Mouse (Mus musculus) liver, embryonic 11.5 days (tissue): ENCODE measurements at regions not wholly inside any gene's neighbourhood (a gene's known extent, or its start where the extent isn't known, plus 50 kb on each side); places are given as distances from the start of the nearest gene placed in this dataset.

Source experiments
- ATAC-seq: fragments of 200-750 bp; cut with Nextera tagmentation; replicated peaks from 2 replicates; pipeline ENCODE4 v1.8.0; 2017; ENCODE audit warnings: moderate number of reproducible peaks, mild to moderate bottlenecking, moderate TSS enrichment, moderate library complexity; ENCODE audit not compliant: low FRiP score
- DNase-seq: peaks from one replicate; pipeline ENCODE4 v3.0.0-alpha.2; 2017; ENCODE audit warnings: low spot score
- H3K27ac ChIP-seq: fragments of 300-500 bp; sonication (generic); 2 replicates; pipeline ENCODE4 v1.5.1; 2014; ENCODE audit warnings: mild to moderate bottlenecking, low read depth, low read length, control low read depth
- H3K27me3 ChIP-seq: fragments of 300-500 bp; sonication (generic); replicated peaks from 2 replicates; pipeline ENCODE4 v1.6.1; 2014; ENCODE audit warnings: low read length, mixed read lengths; ENCODE audit not compliant: control insufficient read depth, insufficient read depth
- H3K36me3 ChIP-seq: fragments of 300-500 bp; sonication (generic); 2 replicates; pipeline ENCODE4 v1.6.1; 2014; ENCODE audit warnings: mild to moderate bottlenecking, low read length, moderate library complexity, mixed read lengths; ENCODE audit not compliant: control insufficient read depth, insufficient read depth
- H3K4me1 ChIP-seq: fragments of 300-500 bp; sonication (generic); replicated peaks from 2 replicates; pipeline ENCODE4 v1.6.1; 2014; ENCODE audit warnings: low read length, mixed read lengths; ENCODE audit not compliant: control insufficient read depth, insufficient read depth
- H3K4me2 ChIP-seq: fragments of 300-500 bp; sonication (generic); 2 replicates; pipeline ENCODE4 v1.6.1; 2014; ENCODE audit warnings: mild to moderate bottlenecking, control low read depth, moderate library complexity
- H3K4me3 ChIP-seq: fragments of 300-500 bp; sonication (generic); 2 replicates; pipeline ENCODE4 v1.5.1; 2014; ENCODE audit warnings: low read depth, low read length, control low read depth
- H3K9ac ChIP-seq: fragments of 300-500 bp; sonication (generic); 2 replicates; pipeline ENCODE4 v1.6.1; 2014; ENCODE audit warnings: low read depth, low read length, control low read depth
- H3K9me3 ChIP-seq: fragments of 300-500 bp; sonication (generic); 2 replicates; pipeline ENCODE4 v1.6.1; 2016; ENCODE audit warnings: low read length, inconsistent platforms, mixed read lengths; ENCODE audit not compliant: control insufficient read depth
- WGBS: fragments of 180-500 bp; shearing (Covaris S2); extraction: QIAGEN DNeasy Blood & Tissue Kit; methylation state at CpG from one replicate; pipeline ENCODE4 v1.1.7; 2014; 5-methylcytosine and 5-hydroxymethylcytosine counted together

DNA sequence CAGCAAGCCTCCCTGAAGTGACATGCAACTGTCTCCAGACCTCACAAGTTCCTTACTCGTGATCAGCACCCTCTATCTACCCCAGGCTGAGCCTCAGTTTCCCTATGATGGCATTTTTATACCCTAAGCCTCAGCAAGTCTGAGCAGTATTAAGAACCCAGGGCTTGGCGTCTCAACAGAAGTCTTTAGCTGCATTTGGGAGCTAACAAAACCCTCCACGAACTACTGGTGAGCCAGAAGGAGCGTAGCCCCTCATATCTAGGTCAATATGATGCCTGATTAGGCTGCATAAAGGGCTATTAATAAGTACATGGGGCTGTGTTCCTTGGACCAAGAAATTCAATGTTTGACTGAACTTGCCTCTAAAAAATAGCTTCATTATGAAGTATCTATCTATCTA lies 600.4 kb downstream of the Tox3 start:
- 69% methylated on average over 4 of the region's 4 CpGs for WGBS
- H3K27ac ChIP-seq, result no peak overlapping the region
- H3K27me3 ChIP-seq, result no peaks in the 10 kb centered on the region
- no peaks in the 10 kb centered on the region for H3K4me1 ChIP-seq
- DNase-seq (no peak), ATAC-seq (no peak)
- no peak overlapping the region for H3K4me3 ChIP-seq
- H3K9ac ChIP-seq, result no peak overlapping the region
- no peaks in the 10 kb centered on the region for H3K36me3 ChIP-seq
- no peak overlapping the region for H3K4me2 ChIP-seq
- H3K9me3 ChIP-seq, result no peaks in the 10 kb centered on the region

GRCm38 (mm10) chr8:89744267-89745028 lies 603.7 kb downstream of the Tox3 start:
- H3K9me3 ChIP-seq, result no peaks in the 10 kb centered on the region
- no peaks in the 10 kb centered on the region for H3K4me1 ChIP-seq
- no peak overlapping the region for H3K4me3 ChIP-seq
- no peak overlapping the region for H3K9ac ChIP-seq
- no peak overlapping the region for H3K27ac ChIP-seq
- WGBS, result 77% methylated on average over 11 of the region's 11 CpGs
- DNase-seq, result no peak
- ATAC-seq, result no peak
- H3K27me3 ChIP-seq, result no peaks in the 10 kb centered on the region
- H3K36me3 ChIP-seq, result no peaks in the 10 kb centered on the region
- H3K4me2 ChIP-seq, result no peak overlapping the region

GRCm38 (mm10) chr8:89738657-89739056 lies 609.5 kb downstream of the Tox3 start:
- DNase-seq (no peak), ATAC-seq (no peak)
- Histone ChIP-seq H3K9me3 (no peaks in the 10 kb centered on the region), H3K4me3 (no peak overlapping the region), H3K4me2 (no peak overlapping the region), H3K27me3 (no peaks in the 10 kb centered on the region), H3K36me3 (no peaks in the 10 kb centered on the region), H3K27ac (no peak overlapping the region), H3K4me1 (no peaks in the 10 kb centered on the region), H3K9ac (no peak overlapping the region)
- whole genome bisulfite sequencing, result 86% methylated on average over 3 of the region's 3 CpGs

- Histone ChIP-seq H3K9ac (no peak overlapping the region), H3K36me3 (no peaks in the 10 kb centered on the region)
- WGBS, result 80% methylated on average over 1 of the region's 1 CpGs
These were observed 610.5 kb downstream of the Tox3 start for GRCm38 (mm10) chr8:89737636-89738035.

GRCm38 (mm10) chr8:89727252-89727651 lies 620.9 kb downstream of the Tox3 start:
- whole genome bisulfite sequencing, result 89% methylated on average over 6 of the region's 6 CpGs

More at GRCm38 (mm10) chr8:89737636-89738035, 610.5 kb downstream of the Tox3 start:
- ATAC-seq (no peak), DNase-seq (no peak)
- Histone ChIP-seq H3K4me1 (no peaks in the 10 kb centered on the region), H3K9me3 (no peaks in the 10 kb centered on the region), H3K27ac (no peak overlapping the region), H3K4me3 (no peak overlapping the region), H3K27me3 (no peaks in the 10 kb centered on the region), H3K4me2 (no peak overlapping the region)

DNA sequence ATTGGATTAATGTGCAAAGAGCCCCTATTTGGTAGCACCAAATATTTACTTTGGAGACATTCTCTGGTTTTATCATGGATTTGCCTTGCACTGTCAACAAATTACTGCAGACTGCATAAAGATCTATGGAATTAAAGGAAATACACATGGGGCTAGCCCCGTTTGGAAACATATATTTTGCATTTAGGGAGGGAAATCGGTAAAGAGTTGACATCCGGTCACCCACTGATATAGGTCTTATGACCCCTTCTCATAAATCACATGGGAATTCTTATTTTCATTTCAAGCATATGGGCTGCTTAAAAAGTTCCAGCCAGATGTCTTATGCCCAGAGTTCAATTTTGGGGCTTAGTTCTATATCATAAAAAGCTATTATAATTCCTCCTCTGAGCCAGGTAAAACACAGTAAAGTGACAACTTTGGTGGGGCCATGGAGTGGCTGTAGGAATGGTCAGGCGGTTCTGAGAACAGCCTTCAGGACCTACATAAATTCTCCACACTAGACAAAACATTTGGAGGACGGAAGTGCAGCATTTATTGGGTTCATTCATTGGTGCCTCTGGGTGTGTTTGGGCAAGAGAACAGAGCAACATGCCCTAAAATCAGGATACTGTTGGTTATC lies 626.3 kb downstream of the Tox3 start:
- no peak overlapping the region for H3K4me3 ChIP-seq
- no peak overlapping the region for H3K27ac ChIP-seq
- no peaks in the 10 kb centered on the region for H3K27me3 ChIP-seq
- 76% methylated on average over 5 of the region's 5 CpGs for WGBS
- H3K4me1 ChIP-seq, result no peaks in the 10 kb centered on the region
- no peak for ATAC-seq
- H3K36me3 ChIP-seq, result no peaks in the 10 kb centered on the region
- no peak overlapping the region for H3K4me2 ChIP-seq
- no peaks in the 10 kb centered on the region for H3K9me3 ChIP-seq
- no peak overlapping the region for H3K9ac ChIP-seq
- no peak for DNase-seq

More at GRCm38 (mm10) chr8:89727252-89727651, 620.9 kb downstream of the Tox3 start:
- DNase-seq (no peak), ATAC-seq (no peak)
- H3K4me1 ChIP-seq, result no peaks in the 10 kb centered on the region
- no peak overlapping the region for H3K4me2 ChIP-seq
- no peak overlapping the region for H3K9ac ChIP-seq
- no peaks in the 10 kb centered on the region for H3K9me3 ChIP-seq
- no peak overlapping the region for H3K4me3 ChIP-seq
- no peaks in the 10 kb centered on the region for H3K36me3 ChIP-seq
- no peaks in the 10 kb centered on the region for H3K27me3 ChIP-seq
- H3K27ac ChIP-seq, result no peak overlapping the region

DNA sequence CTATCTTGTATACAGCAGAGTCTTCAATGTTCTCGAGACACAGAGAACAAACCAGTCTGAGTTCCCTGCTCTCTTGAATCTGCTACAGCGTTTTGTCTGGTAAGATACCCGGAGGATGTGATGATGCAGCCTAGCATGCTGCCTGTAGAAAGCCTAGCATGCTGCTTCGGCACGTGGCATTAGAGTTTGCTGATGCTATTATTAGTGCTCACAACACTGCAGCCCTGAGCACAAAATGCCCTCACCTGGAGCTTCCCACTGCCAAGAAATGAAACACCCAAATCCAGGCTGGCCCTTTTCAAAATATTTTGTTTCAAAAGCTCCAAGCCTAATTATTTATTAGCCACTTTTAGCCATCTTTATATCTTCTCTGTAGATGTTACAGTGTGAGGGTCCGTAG lies 634.3 kb downstream of the Tox3 start:
- H3K4me1 ChIP-seq, result no peaks in the 10 kb centered on the region
- no peak overlapping the region for H3K4me2 ChIP-seq
- no peaks in the 10 kb centered on the region for H3K27me3 ChIP-seq
- 63% methylated on average over 6 of the region's 6 CpGs for WGBS
- H3K9me3 ChIP-seq, result no peaks in the 10 kb centered on the region
- DNase-seq (no peak), ATAC-seq (no peak)
- no peaks in the 10 kb centered on the region for H3K36me3 ChIP-seq
- H3K27ac ChIP-seq, result no peak overlapping the region
- H3K9ac ChIP-seq, result no peak overlapping the region
- no peak overlapping the region for H3K4me3 ChIP-seq

GRCm38 (mm10) chr8:89707341-89707928 lies 640.7 kb downstream of the Tox3 start:
- 49% methylated on average over 5 of the region's 5 CpGs for WGBS
- no peaks in the 10 kb centered on the region for H3K36me3 ChIP-seq
- no peak overlapping the region for H3K4me2 ChIP-seq
- no peaks in the 10 kb centered on the region for H3K4me1 ChIP-seq
- no peak overlapping the region for H3K9ac ChIP-seq
- no peak overlapping the region for H3K4me3 ChIP-seq
- no peak overlapping the region for H3K27ac ChIP-seq
- ATAC-seq, result no peak
- H3K27me3 ChIP-seq, result no peaks in the 10 kb centered on the region
- no peaks in the 10 kb centered on the region for H3K9me3 ChIP-seq
- DNase-seq, result no peak

DNA sequence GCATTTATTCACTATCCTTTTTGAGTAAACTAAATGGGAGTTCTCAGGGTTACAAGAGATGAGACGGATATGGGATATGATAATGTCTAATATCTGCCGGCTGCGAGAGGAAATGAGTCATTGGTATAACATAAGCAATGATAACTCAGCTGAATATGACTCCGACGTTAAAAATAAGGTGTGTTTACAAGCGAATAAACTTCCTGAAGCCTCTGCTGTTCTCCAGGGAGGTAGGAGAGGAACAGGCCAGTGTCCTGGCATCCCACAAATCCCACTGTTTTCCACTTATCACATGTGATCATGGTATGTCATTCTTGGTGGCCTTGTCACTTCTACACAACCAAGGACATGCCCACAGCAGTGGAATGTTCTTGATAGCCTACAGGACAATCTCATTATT lies 641.7 kb upstream of the Sall1 start:
- Histone ChIP-seq H3K27ac (no peak overlapping the region), H3K36me3 (no peaks in the 10 kb centered on the region), H3K27me3 (no peaks in the 10 kb centered on the region), H3K9ac (no peak overlapping the region), H3K4me3 (no peak overlapping the region), H3K9me3 (no peaks in the 10 kb centered on the region), H3K4me2 (no peak overlapping the region), H3K4me1 (no peaks in the 10 kb centered on the region)
- ATAC-seq (no peak), DNase-seq (no peak)
- WGBS, result 79% methylated on average over 6 of the region's 6 CpGs
